Mouse (Mus musculus) myocyte (in vitro differentiated cells): ENCODE data around the gene Meis1.

Experiments used
- CEBPB ChIP-seq: IDR thresholded peaks from 2 replicates; pipeline ENCODE4 v1.6.1; 2011; ENCODE audit warnings: mild to moderate bottlenecking, moderate library complexity; ENCODE audit not compliant: poor library complexity, insufficient read depth, severe bottlenecking
- E2F4 ChIP-seq: IDR thresholded peaks from one replicate; pipeline ENCODE4 v1.6.1; 2011; ENCODE audit warnings: mild to moderate bottlenecking, control low read depth, moderate library complexity; ENCODE audit not compliant: insufficient read depth
- MAX ChIP-seq: IDR thresholded peaks from one replicate; pipeline ENCODE4 v1.6.1; 2011; ENCODE audit warnings: low read depth, mild to moderate bottlenecking, control low read depth
- MYOD1 ChIP-seq, 3 experiments: IDR thresholded peaks; one replicate each; pipeline ENCODE4 v1.6.1; 2011; ENCODE audit warnings: control low read depth in 2 of 3, low read depth in 2 of 3, mild to moderate bottlenecking in 2 of 3, moderate library complexity in 1 of 3; ENCODE audit not compliant: insufficient read length in 2 of 3, control insufficient read depth in 1 of 3
- MYOG ChIP-seq, 3 experiments: IDR thresholded peaks; one replicate each; pipeline ENCODE4 v1.6.1; 2011; ENCODE audit warnings: control low read depth in 2 of 3, low read depth in 2 of 3, mild to moderate bottlenecking in 2 of 3; ENCODE audit not compliant: insufficient read length in 2 of 3, control insufficient read depth in 1 of 3, insufficient read depth in 1 of 3
- POLR2A ChIP-seq: IDR thresholded peaks from one replicate; pipeline ENCODE4 v1.6.1; 2011; ENCODE audit warnings: low read depth, mild to moderate bottlenecking, control low read depth, moderate library complexity; ENCODE audit not compliant: insufficient read length
- POLR2AphosphoS2 ChIP-seq: IDR thresholded peaks from one replicate; pipeline ENCODE4 v1.6.1; 2011; ENCODE audit warnings: low read depth, control low read depth; ENCODE audit not compliant: insufficient read length
- REST ChIP-seq: IDR thresholded peaks from one replicate; pipeline ENCODE4 v1.6.1; 2011; ENCODE audit warnings: mild to moderate bottlenecking, control low read depth, moderate library complexity; ENCODE audit not compliant: insufficient read depth, insufficient read length
- TCF12 ChIP-seq: IDR thresholded peaks from one replicate; pipeline ENCODE4 v1.6.1; 2011; ENCODE audit warnings: mild to moderate bottlenecking, control low read depth; ENCODE audit not compliant: poor library complexity, insufficient read depth, severe bottlenecking
- TCF3 ChIP-seq: IDR thresholded peaks from one replicate; pipeline ENCODE4 v1.6.1; 2011; ENCODE audit warnings: low read depth, control low read depth; ENCODE audit not compliant: insufficient read length
- USF1 ChIP-seq: IDR thresholded peaks from one replicate; pipeline ENCODE4 v1.6.1; 2011; ENCODE audit warnings: low read depth, mild to moderate bottlenecking, control low read depth, moderate library complexity

DNA sequence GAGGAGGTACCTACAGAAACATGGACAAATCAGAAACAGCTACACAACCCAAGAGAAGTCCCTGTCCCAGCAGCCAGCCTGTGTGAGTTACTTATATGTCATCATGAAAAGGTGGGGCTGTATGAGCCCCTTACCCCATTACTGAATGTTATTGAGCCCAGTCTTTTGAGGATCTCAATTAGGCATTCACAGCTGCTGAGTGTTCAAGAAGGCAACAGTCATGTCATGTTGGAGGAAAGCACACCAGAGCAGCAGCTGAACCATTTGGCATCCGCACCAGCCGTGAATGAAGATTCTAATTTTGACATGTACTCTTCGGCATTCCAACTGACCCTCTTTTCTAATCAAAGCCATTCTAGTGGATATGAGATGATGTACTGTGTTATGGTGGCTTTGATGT lies 172.9 kb downstream of the Meis1 start:
- TF ChIP-seq POLR2A: no peak
- TF ChIP-seq MAX: no peak
- no peak for TF ChIP-seq USF1
- no peak for TF ChIP-seq REST
- no peak for TF ChIP-seq TCF3
- TF ChIP-seq TCF12: no peak
- no peak for TF ChIP-seq POLR2AphosphoS2
- TF ChIP-seq E2F4: no peak
- TF ChIP-seq MYOG (IDR thresholded peaks at IDR 0.05; ENCODE audit: control insufficient read depth in 1 of 3, insufficient read depth in 1 of 3, insufficient read length in 2 of 3, low read depth in 2 of 3): no peak
- no peak for TF ChIP-seq CEBPB
- TF ChIP-seq MYOD1 (IDR thresholded peaks at IDR 0.05; ENCODE audit: control insufficient read depth in 1 of 3, insufficient read length in 2 of 3, low read depth in 2 of 3): no peak
